Mouse (Mus musculus): ENCODE results near the gene Rnf225.
"Not testable (repeated sequence)": the region's sequence is repeated elsewhere in the genome, so short reads cannot be mapped to it uniquely, and the experiment has no call there.

The Rnf225 gene

DNA sequence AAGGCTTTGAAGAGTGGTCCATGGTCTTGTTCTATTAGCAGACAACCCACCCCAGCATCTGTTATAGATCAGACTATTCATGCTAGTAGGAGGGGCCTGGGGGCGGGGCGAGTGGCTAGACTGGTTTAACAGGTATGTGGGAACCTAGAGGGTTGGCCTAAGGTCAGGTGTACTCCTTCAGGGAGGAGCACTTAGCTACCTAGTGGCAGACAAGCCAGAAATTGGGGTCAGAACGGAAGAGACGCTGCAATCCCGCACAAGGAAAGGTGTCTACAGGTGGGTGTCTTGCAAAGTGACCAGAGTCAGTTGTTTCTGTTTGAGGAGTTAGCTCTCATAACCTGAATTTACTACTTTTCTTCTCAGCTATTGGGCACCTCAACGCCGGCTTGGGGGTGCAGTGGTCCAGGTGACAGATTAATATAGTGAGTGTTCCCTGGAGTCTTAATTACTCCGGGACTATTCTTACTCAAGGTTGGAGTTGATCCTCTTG lies at the start of gene Rnf225:
Gene Rnf225 (plus strand): TSS at position 226 of the 490 bp plus-strand sequence.
- in situ Hi-C loops (cut with MboI; ENCODE audit: low sequenced_read_pairs): no loop called here

DNA sequence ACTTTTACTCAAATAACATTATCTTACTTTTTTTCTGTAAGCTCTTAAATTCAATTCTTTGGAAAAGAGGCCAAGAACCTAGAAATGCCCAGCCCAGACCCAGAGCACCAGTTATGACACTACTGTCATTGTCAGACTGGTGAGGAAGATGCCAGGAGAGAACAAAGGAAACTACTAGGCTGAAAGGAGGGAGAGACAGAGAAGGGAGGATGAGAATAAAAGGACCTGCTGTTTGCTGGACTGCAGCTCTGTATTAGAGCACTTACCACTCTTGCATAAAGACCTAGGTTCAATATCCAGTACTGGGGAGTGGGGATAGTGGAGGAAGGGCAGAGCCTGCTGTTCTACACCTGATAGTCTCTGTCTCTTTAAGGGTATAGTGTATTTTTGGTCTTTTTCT lies 47.2 kb upstream of the Rnf225 start:
- in situ Hi-C loops (cut with MboI; ENCODE audit: low sequenced_read_pairs): no loop called here

DNA sequence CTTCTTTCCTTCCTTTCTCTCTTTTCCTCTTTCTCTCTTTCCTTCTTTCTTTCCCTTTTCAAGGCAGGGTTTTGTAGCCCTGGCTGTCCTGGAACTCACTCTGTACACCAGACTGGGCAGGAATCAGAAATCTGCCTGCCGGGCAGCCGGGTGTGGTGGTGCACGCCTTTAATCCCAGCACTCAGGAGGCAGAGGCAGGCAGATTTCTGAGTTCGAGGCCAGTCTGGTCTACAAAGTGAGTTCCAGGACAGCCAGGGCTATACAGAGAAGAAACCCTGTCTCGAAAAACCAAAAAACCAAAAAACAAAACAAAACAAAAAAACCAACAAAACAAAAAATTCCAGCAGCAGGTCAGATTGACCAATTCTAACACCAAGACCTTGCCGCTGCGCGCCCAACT lies 46.7 kb upstream of the Rnf225 start:
- in situ Hi-C loops (cut with MboI; ENCODE audit: low sequenced_read_pairs): not testable (repeated sequence)

DNA sequence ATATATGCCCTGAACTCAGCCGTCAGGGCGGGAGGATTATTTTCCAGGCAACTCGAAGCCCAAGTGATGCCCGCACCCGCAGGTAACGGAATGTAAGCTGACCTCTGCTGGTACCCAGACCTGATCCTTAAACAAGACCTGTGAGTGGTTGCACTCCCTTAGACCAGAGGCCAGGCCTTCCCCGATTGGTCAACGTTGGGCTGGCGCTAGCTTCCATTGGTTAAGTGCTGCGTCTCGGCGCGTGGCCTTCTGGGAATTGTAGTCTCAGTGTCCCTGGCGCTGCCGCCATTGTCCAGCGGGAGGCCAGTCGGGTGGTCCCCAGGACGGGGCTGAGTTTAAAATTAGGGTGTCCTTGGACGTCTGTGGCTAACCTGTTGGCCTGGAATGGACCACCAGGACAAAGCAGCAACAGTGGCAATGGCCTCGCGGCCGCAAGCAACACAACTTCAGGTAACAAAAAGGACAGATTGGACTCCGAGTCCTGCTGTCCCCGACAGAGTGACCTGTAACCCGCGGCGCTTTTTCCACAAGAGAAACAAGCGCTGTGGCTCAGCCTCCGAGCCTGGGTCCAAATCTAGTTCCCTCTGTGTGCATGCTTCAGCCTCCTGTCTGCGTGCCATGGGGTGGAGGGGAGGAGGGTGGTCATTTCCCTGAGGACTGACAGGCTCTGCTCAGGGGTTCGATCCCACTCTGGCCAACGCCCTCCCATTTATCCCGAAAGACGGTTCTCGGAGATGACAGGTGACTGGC lies 46.1 kb upstream of the Rnf225 start, which contains the start of gene Zfp128:
Gene Zfp128 (plus strand): TSS at position 267 of the 750 bp plus-strand sequence.
- in situ Hi-C loops (cut with MboI; ENCODE audit: low sequenced_read_pairs): no loop called here

DNA sequence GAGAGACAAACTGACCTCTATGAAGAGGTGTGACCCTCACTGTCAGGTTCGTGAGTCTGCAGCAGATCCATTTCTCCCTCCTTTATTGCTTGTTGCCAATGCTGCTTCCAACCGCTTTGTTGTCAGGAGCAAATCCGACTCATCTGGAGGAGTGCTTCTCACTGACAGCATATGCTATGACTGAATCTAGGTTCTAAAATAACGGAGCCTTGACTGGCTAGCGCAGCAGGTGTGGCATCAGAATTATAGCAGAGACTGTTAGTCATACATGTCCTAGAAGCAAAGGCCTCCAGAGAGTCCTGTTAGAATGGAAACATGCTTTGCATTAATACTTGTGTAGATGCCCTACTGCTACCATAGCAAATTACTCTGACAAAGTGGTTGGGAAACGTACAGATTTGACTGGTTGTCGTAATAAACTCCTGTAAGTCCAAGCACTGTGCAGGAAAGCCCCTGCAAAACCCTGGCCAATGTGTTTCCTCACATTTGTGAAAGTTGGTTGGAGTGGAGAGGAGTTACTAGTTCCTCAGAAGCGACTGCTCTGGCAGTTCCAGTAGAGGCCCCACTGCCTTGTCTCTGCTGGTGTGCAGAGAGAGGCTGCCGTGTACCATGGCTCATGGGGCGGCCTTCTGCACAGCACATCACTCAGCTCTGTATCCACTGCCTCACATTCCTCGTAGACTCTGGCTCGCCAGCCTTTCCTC lies 40.5 kb upstream of the Rnf225 start:
- in situ Hi-C loops (cut with MboI; ENCODE audit: low sequenced_read_pairs): no loop called here

DNA sequence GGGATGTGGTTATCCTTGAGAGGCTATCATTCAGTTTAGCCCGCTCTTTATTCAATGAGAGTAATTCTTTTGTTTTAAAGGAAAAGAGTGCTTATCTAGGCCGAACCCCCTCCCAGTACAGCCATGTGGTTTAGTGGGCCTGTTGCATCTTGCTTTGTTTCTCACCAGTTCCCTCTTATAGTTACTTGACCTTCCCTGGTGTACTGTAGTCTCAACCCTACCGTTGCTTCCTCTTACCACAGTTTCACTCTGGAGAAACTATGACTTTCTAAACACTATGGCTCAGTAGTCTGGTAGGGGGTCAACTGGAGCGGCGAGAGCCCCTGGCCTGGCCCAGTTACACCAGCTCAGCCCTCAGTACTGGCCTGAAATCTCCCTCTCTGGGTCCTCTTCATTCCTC lies 39.6 kb upstream of the Rnf225 start:
- in situ Hi-C loops (cut with MboI; ENCODE audit: low sequenced_read_pairs): no loop called here

DNA sequence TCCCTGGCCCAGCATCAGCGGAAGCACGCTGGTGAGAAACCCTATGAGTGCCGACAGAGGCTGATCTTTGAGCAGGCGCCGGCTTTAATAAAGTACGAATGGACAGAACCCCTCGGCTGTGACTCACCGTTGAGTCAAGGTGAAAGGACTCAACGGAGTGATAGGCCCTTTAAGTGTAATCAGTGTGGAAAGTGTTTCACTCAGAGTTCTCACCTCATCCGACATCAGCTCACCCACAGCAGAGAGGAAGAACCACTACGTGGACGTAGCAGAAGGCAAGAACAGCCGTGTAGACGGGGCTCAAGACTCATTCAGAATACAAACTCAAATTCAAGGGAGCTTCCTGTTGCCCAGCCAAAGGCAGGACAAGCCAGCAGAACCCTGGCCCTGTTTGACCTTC lies 36.3 kb upstream of the Rnf225 start:
- in situ Hi-C loops (cut with MboI; ENCODE audit: low sequenced_read_pairs): no loop called here

DNA sequence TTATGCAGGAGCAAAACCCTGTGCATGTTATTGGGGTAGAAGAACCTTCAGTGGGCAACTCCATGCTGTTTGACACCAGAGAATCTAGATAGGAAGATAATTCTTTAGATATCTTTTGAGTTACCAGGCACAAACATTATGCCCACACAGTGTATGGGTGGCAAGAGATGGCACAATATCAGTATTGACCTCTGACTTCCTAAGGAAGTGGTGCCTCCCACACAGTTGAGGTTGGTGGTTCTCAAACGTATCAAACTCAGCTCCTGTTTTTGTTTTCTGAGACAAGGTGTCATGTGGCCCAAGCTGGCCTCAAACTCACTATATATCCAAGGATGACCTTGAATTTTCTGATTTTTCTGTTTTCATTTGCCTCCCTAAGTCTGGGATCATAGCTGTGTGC lies 35.9 kb upstream of the Rnf225 start:
- in situ Hi-C loops (cut with MboI; ENCODE audit: low sequenced_read_pairs): no loop called here

DNA sequence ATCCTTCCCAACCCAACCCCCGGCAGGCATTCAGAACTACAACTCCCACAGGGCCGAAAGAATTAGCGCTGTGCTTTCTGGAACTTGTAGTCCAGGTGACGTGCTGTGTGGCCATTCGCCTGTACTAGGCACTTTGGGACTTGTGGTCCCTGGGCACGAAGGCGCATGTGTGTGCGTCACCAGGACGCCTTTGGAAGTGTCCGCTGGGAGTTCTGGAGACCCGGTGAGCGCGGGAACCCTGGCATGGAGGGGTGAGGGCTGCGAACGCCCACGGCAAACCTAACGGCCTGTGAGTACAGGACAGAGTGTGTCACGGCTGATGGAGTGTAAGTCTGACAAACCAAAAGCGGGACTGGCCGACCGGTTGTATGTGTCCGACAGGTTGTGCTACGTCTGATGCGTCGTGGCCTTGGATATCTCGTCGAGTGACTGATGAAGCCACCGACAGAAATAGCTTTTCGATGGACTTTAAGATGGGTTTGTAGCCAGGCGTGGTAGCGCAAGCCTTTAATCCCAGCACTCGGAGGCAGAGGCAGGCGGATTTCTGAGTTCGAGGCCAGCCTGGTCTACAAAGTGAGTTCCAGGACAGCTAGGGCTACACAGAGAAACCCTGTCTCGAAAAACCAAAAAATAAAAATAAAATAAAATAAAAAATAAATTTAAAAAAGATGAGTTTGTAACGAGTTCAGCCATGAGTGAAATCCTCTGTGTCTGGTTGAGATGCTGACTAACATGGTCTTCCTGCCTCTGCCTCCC lies 29.4 kb upstream of the Rnf225 start, which contains the start of gene Zscan22:
Gene Zscan22 (plus strand): TSS at position 161 of the 756 bp plus-strand sequence.
- in situ Hi-C loops (cut with MboI; ENCODE audit: low sequenced_read_pairs): no loop called here

DNA sequence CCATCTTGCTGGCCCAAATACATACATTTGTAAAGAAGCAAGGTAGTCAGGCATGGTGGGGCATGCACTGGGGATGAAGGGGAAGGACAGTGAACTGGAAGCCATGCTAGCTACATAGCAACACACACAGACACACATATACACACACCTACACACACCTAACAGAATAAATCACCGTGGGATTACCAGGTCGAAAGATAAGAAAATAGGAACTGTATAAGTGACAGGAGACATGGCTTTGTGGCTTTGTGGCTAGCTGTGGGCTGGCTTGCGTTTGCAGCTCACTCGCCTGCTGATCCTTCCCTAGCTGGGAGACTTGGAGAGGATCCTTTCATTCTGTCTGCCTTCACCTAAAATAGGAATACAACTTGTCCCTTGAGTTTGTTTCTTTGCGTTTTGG lies 25.7 kb upstream of the Rnf225 start:
- in situ Hi-C loops (cut with MboI; ENCODE audit: low sequenced_read_pairs): no loop called here

DNA sequence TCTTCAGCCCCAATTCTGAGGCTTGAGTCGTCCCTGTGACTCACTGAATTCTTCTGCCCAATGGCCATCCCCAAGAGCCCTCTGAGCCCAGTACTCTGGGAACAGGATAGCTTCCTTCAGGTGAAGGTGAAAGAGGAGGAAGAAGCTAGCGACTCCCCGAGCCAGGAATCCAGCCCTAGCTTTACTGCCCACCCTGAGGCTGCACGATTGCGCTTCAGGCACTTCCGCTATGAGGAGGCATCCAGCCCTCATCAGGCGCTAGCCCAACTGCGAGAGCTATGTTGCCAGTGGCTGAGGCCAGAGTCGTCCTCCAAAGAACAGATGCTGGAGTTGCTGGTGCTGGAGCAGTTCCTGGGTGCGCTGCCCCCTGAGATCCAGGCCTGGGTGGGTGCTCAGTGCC lies 23.6 kb upstream of the Rnf225 start:
- in situ Hi-C loops (cut with MboI; ENCODE audit: low sequenced_read_pairs): no loop called here

DNA sequence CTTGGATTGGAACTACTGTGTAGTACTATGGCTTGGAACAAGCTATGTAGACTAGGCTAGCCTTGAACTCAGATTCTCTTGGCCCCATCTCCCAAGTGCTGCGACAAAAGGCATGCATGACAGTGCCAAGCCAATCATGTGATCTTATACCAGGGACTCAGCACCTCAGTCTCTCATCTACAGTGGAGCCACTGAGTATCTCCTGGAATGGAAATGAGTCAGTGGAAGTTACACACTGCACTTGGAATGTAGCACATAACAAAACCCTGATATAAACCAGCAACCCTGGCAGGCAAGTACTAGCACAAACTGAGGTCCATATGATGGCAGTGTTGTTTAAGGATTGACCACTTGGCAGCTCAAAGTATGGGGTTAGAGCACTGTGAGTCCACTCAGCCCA lies 22.1 kb upstream of the Rnf225 start:
- in situ Hi-C loops (cut with MboI; ENCODE audit: low sequenced_read_pairs): no loop called here

DNA sequence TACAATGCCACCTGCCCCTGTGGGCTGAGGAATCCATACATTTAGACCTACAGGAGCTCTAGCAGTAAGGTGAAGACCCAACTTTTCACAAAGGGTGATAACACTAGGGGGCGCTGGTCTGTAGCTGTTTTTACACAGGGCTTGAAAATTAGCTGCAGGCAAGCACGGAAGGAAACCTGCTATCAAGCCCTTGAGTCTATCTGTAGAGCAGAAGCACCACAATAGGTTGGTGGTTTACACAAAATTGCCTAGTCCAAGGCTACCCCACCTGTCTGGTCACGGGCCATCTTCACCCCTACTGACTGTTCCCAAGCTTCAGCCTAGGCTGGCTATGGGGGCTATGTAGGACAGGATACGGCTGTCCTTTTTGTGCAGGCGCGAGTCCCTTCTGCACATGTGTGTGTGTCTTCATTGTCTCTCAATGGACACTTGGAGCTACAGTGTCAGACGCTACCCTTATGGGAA lies 17.7 kb upstream of the Rnf225 start:
- in situ Hi-C loops (cut with MboI; ENCODE audit: low sequenced_read_pairs): no loop called here

DNA sequence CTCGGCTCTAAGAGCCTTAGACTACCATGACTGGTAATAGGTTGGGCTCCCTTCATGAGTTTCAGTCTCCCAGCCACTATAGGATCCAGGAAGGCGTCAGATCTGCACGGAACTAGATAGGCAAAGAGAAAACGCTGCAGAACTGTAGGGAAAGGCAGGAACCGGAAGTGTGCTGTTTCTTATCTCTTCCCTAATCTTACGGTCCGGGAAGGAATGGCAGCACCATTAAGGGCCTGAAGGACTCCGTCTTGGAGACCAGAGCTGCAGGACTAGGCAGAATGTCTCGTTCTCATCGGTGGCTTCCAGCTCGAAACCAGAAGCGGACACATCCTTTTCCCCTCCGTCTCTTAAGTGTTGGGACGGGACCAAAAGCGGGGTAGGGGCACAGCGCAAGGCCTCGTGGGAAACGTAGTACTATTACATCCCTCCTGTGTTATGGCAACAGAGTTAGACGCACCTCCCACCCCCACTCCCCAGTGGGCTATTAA lies 17.0 kb upstream of the Rnf225 start:
- in situ Hi-C loops (cut with MboI; ENCODE audit: low sequenced_read_pairs): no loop called here

DNA sequence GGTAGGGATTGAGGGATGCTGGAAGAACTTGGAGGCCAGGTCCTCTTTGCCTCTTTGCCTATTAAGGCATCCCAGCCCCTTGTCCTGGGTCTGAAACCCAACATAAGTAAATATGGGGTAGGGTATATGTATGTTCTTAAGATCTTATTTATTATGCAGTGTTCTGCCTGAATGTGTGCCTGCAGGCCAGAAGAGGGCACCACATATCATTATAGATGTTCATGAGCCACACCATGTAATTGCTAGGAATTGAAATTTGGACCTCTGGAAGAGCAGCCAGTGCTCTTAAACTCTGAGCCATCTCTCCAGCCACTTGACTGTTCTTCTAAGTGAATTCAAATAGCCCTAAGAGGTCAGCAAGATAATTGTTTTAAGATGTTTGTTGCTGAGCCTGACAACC lies 13.7 kb upstream of the Rnf225 start:
- in situ Hi-C loops (cut with MboI; ENCODE audit: low sequenced_read_pairs): no loop called here

DNA sequence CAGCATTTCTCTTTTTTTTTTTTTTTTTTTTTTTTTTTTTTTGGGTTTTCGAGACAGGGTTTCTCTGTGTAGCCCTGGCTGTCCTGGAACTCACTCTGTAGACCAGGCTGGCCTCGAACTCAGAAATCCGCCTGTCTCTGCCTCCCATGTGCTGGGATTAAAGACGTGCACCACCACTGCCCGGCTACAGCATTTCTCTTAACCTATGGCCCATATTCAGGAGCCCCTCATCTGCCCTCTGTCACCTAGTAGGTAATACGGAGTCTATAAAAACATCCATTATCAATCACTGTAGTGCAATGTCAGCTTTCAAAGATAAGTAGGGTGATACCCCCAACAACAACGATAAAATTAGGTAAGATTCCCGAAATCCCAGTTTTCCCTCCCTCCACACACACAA lies 6.7 kb upstream of the Rnf225 start:
- in situ Hi-C loops (cut with MboI; ENCODE audit: low sequenced_read_pairs): not testable (repeated sequence)

DNA sequence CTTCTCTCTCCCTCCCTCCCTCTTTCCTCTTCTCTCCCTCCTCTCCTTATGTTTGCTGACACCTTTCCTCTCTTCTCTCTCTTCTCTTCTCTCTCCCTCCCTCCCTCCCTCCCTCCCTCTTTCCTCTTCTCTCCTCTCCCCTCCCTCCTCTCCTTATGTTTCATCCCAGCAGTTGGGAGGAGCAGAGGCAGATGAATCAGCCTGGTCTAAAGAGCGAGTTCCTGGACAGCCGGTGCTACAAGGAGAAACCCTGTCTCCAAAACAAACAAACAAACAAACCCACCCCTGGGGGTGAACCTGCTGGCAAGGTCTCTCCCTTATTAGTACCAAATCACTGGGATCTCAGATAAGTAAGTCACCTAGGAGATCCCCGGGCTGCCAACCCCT lies 5.9 kb upstream of the Rnf225 start:
- in situ Hi-C loops (cut with MboI; ENCODE audit: low sequenced_read_pairs): no loop called here

DNA sequence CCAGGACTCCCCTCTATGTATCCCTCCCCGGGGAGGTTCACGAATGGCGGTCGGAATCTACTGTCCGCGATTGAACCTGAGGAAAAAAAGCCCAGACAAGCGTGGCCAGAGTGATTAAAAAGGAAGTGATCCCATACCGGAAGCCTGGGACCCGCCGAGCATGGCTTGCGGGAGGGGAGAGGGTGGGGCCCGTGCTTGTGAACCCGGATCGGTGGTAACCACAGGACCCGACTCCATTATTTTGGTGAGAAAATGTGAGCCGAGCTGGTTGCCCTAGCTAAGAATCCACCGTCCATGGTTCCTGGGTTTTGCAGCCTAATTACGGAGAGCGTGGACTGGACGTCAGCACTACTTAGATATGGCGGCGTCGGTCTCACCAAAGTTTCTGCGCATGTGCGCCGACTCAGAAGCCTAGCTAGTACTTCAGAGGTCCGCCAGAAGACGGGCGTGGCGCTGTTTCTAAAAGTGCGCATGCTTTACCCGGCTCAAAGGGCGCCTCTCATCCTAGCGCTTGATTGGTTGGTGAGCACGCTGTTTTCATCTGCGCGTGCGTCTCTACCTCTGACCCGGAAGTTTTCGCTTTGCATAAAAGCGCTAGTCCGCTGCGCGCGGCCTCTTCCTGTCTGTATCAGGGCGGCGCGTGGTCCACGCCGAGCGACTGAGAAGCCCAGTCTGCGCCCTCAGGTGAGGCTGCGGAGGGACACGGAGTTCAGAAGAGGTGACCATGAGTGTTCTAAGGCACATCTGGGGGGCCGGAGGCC lies 5.3 kb upstream of the Rnf225 start, which contains the start of gene Rps5:
Gene Rps5 (plus strand): TSS at position 586 of the 761 bp plus-strand sequence.
- in situ Hi-C loops (cut with MboI; ENCODE audit: low sequenced_read_pairs): no loop called here

DNA sequence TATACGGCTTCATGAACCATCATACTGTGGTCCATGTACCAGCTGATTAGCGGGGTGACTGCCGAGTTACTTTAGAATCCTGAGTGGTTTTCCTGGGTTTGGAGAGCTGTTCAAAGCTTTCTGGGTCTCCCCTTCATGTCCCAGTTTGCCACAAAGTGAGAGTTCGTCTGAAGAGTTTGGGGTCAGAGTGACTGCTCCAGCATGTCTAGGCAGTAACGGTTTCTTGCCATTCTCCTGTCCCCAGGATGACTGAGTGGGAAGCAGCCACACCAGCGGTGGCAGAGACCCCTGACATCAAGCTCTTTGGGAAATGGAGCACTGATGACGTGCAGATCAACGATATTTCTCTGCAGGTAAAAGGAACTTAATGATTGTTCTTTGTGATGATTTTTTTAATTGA lies 4.5 kb upstream of the Rnf225 start:
- in situ Hi-C loops (cut with MboI; ENCODE audit: low sequenced_read_pairs): no loop called here

DNA sequence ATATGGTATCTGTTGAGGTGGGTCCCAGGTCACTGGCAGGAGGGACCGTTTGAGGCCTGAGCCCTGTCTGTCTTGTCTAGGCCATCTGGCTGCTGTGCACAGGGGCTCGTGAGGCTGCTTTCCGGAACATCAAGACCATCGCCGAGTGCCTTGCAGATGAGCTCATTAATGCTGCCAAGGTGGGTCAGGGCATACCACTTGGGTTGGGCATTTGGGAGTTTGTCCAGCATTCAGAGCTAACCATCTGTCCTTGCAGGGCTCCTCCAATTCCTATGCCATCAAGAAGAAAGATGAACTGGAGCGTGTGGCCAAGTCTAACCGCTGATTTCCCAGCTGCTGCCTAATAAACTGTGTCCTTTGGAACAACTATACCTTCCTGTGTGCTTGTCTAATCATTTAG lies 900 bp upstream of the Rnf225 start:
- in situ Hi-C loops (cut with MboI; ENCODE audit: low sequenced_read_pairs): no loop called here
